Mouse (Mus musculus) heart, postnatal 4 days (tissue): Measurements from ENCODE around the gene Rsph14. TPM values are rescaled to one million over a fixed set of nuclear protein-coding genes. Genes with fewer than 3 reads are reported as not detected.

Experiments
- DNase-seq: peaks from one replicate; pipeline ENCODE4 v3.0.0; 2021
- total RNA-seq, 2 experiments: library from RNA; stranded (reverse); gene quantifications; 2 replicates each; pipeline ENCODE4 v1.2.3; 2021

Rsph14 gene
- total RNA-seq, 2 experiments from 2014 or later: not detected

GRCm38 (mm10) chr10:74990584-74991322, 41.6 kb downstream of the Rsph14 start:
- DNase-seq: no peak

GRCm38 (mm10) chr10:74989814-74990213, 42.6 kb downstream of the Rsph14 start:
- no peak for DNase-seq

GRCm38 (mm10) chr10:74987698-74988470, 44.5 kb downstream of the Rsph14 start:
- no peak for DNase-seq

GRCm38 (mm10) chr10:74983176-74983575, 49.2 kb downstream of the Rsph14 start:
- DNase-seq: no peak

- DNase-seq: no peak
Measured at GRCm38 (mm10) chr10:74981159-74981558, 51.2 kb downstream of the Rsph14 start.

GRCm38 (mm10) chr10:74978056-74978455, 54.3 kb downstream of the Rsph14 start:
- DNase-seq: no peak

- no peak for DNase-seq
Measured at GRCm38 (mm10) chr10:74976429-74976828, 56.0 kb downstream of the Rsph14 start.

GRCm38 (mm10) chr10:74975626-74976025, 56.8 kb downstream of the Rsph14 start:
- DNase-seq: no peak

- DNase-seq: no peak
Measured at GRCm38 (mm10) chr10:74973026-74973425, 59.4 kb downstream of the Rsph14 start.

GRCm38 (mm10) chr10:74969266-74969665, 63.1 kb downstream of the Rsph14 start:
- DNase-seq: no peak

GRCm38 (mm10) chr10:74967651-74968267, 64.6 kb downstream of the Rsph14 start:
- no peak for DNase-seq

- peak; percentile 97 for DNase-seq
Measured at GRCm38 (mm10) chr10:74966850-74967451, 65.4 kb downstream of the Rsph14 start, which contains the start of gene Gnaz. Gene Gnaz (plus strand): TSS chr10:74967177.

- no peak for DNase-seq
Measured at GRCm38 (mm10) chr10:74964380-74964779, 68.0 kb downstream of the Rsph14 start.

GRCm38 (mm10) chr10:74952830-74953443, 79.4 kb downstream of the Rsph14 start:
- DNase-seq: no peak

- no peak for DNase-seq
Measured at GRCm38 (mm10) chr10:74940795-74941194, 91.6 kb downstream of the Rsph14 start.

- DNase-seq: no peak
Measured at GRCm38 (mm10) chr10:74939300-74939699, 93.1 kb downstream of the Rsph14 start.

GRCm38 (mm10) chr10:74938410-74938809, 94.0 kb downstream of the Rsph14 start:
- DNase-seq: no peak

- DNase-seq: peak; percentile 23
Measured at GRCm38 (mm10) chr10:74937003-74937790, 95.2 kb downstream of the Rsph14 start.

GRCm38 (mm10) chr10:74935016-74935415, 97.4 kb downstream of the Rsph14 start:
- peak; percentile 18 for DNase-seq

GRCm38 (mm10) chr10:74934521-74934920, 97.9 kb downstream of the Rsph14 start:
- DNase-seq: no peak

- peak; percentile 1 for DNase-seq
Measured at GRCm38 (mm10) chr10:74933548-74934190, 98.7 kb downstream of the Rsph14 start.
